Mouse (Mus musculus): ENCODE results near the gene Nfix. TPM values are rescaled to one million over a fixed set of nuclear protein-coding genes. Genes with fewer than 3 reads are reported as not detected.

The Nfix gene
- polyA plus RNA-seq, 1 experiment from 2014 or later: 28.7 TPM

DNA sequence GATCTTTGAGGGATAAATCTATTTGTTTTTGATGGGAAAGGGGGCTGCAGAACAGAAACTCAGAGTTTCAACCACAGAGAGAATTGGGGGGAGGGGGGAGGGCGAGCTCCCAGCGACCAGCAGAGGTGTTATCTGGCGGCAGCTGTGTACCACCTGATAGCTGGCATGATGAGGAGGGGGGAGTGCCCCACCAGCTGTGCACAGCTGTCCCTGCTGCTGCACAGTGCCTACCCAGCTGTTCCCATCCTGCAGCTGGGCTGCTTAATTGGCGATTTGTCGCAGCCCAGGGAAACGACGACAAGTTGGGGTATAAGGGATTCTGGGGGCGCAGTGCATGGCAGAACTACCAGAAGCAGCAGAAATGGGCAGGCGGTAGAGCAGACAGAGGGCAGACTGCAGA is 75.5 kb downstream of the Nfix start:
- no peak overlapping the region for H3K4me2 ChIP-seq
- no peak overlapping the region for H3K4me3 ChIP-seq
- H3K27me3 ChIP-seq: peaks cover 28% of the 10 kb centered on the region
- peaks cover 88% of the 10 kb centered on the region for H3K4me1 ChIP-seq (replicated peaks)
- WGBS: 46% methylated on average over 9 of the region's 9 CpGs
- peak overlapping the region; percentile 94 for H3K27ac ChIP-seq (replicated peaks)
- H3K9ac ChIP-seq: peak overlapping the region; percentile 38; the same call in 1 of the 2 replicates
- peaks cover 38% of the 10 kb centered on the region; the same call in 1 of the 2 replicates for H3K36me3 ChIP-seq
- no peaks in the 10 kb centered on the region for H3K9me3 ChIP-seq
- ATAC-seq (ENCODE audit: low read depth): no peak

DNA sequence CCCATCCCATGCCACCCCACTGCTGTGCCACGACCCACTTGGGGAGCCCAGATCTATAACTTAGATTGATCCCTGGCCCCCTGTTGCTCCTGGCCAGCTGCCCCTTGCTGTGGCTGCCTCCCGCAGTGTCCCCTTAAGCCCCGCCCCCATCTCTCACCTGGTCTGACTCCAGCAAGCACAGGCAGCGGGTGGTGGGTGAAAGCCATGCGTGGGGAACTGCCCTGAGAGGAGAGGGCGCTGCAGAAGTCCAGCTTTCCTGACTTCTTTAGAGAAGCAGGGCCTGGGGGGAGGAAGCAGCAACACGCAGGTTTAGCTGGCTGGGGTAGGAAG is 76.6 kb downstream of the Nfix start:
- WGBS: 30% methylated on average over 7 of the region's 7 CpGs
- peaks cover 46% of the 10 kb centered on the region; the same call in 1 of the 2 replicates for H3K36me3 ChIP-seq
- peak overlapping the region; percentile 33 for H3K4me2 ChIP-seq
- no peaks in the 10 kb centered on the region for H3K9me3 ChIP-seq
- H3K27me3 ChIP-seq: peaks cover 39% of the 10 kb centered on the region
- H3K27ac ChIP-seq (replicated peaks): peak overlapping the region; percentile 94
- H3K4me1 ChIP-seq (replicated peaks): peaks cover 77% of the 10 kb centered on the region
- ATAC-seq (ENCODE audit: low read depth): no peak
- H3K4me3 ChIP-seq: no peak overlapping the region
- peak overlapping the region; percentile 52 for H3K9ac ChIP-seq

DNA sequence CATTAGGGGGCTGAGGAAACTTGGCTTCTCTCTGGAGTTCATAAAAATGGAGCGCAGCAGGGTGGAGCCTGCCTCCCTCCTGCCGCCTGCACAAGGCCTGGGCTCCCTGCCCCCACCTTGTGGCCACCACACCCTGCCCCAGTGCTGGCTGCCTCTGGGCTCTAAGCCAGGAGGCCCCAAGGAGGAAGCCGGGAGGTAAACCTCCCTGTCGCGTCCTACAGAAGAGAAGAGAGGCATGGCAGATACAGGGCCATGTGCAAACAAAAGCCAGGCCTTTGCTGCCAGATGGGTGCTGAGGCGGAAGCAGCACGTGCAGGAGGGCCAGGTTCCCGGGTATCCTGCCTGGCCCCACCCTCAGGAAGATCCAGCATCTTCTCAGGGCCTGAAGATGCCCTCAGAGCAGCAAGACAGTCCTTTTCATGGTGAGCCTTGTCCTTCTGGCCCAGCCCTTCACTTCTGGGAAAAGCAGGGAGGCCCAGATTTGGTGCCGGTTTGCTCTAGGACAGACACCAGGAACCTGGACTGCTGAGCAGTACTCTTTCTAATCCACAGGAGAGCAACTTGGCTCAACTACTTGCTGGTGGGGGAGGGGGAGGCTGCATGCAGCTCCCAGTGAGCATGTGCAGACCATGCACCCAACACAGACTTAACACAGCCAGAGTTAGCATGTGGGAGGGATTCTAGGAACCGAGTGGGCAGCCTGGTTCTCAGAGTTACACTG is 77.1 kb downstream of the Nfix start, which contains the start of gene G430095P16Rik:
TSS of gene G430095P16Rik (plus strand) at position 158 of the 721 bp plus-strand sequence.
- WGBS: 13% methylated on average over 10 of the region's 10 CpGs
- Histone ChIP-seq H3K36me3 (peaks cover 46% of the 10 kb centered on the region; the same call in 1 of the 2 replicates), H3K9me3 (no peaks in the 10 kb centered on the region), H3K4me2 (peak within 1 kb of the TSS; percentile 33), H3K9ac (peak within 1 kb of the TSS; percentile 52), H3K27ac (replicated peaks) (peak within 1 kb of the TSS; percentile 94), H3K4me1 (replicated peaks) (peaks cover 72% of the 10 kb centered on the region), H3K4me3 (no peak within 1 kb of the TSS), H3K27me3 (peaks cover 43% of the 10 kb centered on the region)
- peak; percentile 68 for ATAC-seq (ENCODE audit: low read depth)

DNA sequence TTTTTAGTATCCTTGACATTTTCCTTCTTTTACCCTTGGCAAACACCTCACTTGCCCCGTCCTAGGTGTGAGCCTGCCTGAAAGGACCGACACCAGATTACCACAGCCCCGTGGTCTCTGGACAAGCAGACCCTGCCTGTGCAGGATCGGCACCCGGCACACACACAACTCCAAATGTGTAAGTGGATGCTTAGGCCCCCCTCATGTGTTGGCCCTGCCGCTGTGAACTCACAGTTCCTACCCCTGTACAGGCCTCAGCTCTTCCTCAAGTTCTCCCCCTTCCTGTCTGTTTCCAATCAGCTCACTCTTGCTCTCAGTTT is 77.7 kb downstream of the Nfix start:
- H3K4me2 ChIP-seq: 0 out of 2 replicates have a peak overlapping the region, but pooled peaks have one; percentile 33
- peaks cover 48% of the 10 kb centered on the region for H3K27me3 ChIP-seq

DNA sequence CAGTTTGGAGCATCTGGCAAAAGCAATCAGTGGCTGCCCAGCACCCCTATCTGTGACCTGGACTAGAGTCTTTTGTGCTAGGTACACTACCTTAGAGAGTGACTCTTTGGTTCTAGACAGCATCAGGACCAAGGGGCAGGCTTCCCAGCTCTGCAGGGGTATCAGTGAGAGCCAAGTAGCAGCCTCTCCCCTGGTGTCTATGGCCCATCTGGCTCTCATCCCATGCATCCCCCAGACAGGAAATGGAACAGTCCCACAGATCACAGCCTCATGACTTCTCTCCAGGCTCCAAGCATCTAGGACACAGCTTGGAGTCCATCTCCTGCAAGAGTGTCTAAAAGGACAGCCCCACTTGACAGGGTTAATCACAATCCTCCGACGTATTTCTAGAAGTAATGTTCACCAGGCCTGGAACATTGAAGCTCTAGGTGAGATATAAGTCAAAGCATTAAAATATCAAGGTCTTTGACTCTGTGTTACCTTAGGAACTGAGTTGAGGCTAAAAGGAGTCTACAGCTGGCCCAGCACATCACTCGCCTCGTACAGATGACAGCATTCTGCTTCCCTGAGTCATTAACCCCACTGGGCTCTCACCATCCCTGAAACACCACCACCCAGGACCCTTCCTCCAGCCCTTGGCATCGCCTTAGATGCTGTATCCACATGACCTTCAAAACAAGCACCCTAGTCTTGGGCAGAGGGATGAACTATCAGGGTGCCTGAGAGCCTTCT is 81.0 kb downstream of the Nfix start:
- no peak for ATAC-seq (ENCODE audit: low read depth)
- WGBS: 81% methylated on average over 5 of the region's 5 CpGs
- Histone ChIP-seq H3K36me3 (0 out of 2 replicates have a peak, but pooled peaks cover 22% of the 10 kb centered on the region), H3K9me3 (no peaks in the 10 kb centered on the region), H3K9ac (no peak overlapping the region), H3K4me2 (no peak overlapping the region), H3K4me3 (no peak overlapping the region), H3K4me1 (replicated peaks) (peaks cover 59% of the 10 kb centered on the region), H3K27ac (replicated peaks) (no peak overlapping the region), H3K27me3 (peaks cover 72% of the 10 kb centered on the region)

More for the DNA sequence above, 77.7 kb downstream of the Nfix start:
- peak overlapping the region; percentile 94 for H3K27ac ChIP-seq (replicated peaks)
- peaks cover 67% of the 10 kb centered on the region for H3K4me1 ChIP-seq (replicated peaks)
- H3K4me3 ChIP-seq: no peak overlapping the region
- peaks cover 44% of the 10 kb centered on the region; the same call in 1 of the 2 replicates for H3K36me3 ChIP-seq
- peak; percentile 12 for ATAC-seq (ENCODE audit: low read depth)
- 75% methylated on average over 6 of the region's 6 CpGs for WGBS
- no peaks in the 10 kb centered on the region for H3K9me3 ChIP-seq
- H3K9ac ChIP-seq: 0 out of 2 replicates have a peak overlapping the region, but pooled peaks have one; percentile 52

DNA sequence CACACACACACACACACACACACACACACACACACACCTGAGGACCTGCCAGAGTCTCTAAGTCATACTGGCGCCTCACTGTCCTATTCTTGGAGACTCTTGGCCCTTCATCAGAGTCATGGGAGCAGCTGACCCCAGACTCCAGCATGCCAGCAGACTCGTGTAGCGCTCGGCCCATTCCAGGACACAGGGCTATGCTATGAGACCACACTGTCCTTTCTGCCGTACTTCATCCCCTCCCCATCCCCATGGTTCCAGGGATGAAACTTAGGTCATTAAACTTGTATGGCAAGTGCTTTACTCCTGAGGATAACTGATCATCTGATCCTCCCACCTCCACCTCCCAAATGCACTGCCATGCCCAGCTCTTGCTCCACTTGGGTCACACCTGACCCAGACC is 81.7 kb downstream of the Nfix start:
- H3K4me1 ChIP-seq (replicated peaks): peaks cover 59% of the 10 kb centered on the region
- H3K36me3 ChIP-seq: 0 out of 2 replicates have a peak, but pooled peaks cover 22% of the 10 kb centered on the region
- WGBS: 87% methylated on average over 5 of the region's 5 CpGs
- no peak overlapping the region for H3K4me3 ChIP-seq
- no peak overlapping the region for H3K9ac ChIP-seq
- peaks cover 75% of the 10 kb centered on the region for H3K27me3 ChIP-seq
- H3K27ac ChIP-seq (replicated peaks): no peak overlapping the region
- no peaks in the 10 kb centered on the region for H3K9me3 ChIP-seq
- no peak overlapping the region for H3K4me2 ChIP-seq
- ATAC-seq (ENCODE audit: low read depth): no peak

DNA sequence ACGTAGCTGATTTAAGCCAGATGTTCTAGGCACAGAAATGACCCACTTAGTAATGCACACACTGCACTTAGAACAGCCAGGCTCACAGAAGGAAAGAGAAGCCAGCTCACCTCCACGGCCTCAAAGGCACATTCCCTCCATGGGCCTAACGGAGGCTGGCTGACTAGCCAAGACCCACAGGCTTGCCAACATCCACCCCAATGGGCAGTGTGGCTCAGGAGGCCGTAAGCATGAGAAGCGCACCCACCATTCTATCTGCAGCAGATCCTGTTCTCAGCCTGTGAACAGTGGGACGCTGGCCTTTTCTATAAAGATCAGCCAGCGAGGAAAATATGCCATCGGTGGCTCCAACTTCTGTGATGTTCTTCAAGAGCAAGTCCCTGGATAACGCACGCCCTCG is 83.4 kb downstream of the Nfix start:
- Histone ChIP-seq H3K4me3 (no peak overlapping the region), H3K27ac (replicated peaks) (no peak overlapping the region; the same call in 1 of the 2 replicates), H3K4me2 (no peak overlapping the region), H3K36me3 (0 out of 2 replicates have a peak, but pooled peaks cover 22% of the 10 kb centered on the region), H3K4me1 (replicated peaks) (peaks cover 58% of the 10 kb centered on the region), H3K9me3 (no peaks in the 10 kb centered on the region), H3K27me3 (peaks cover 75% of the 10 kb centered on the region), H3K9ac (no peak overlapping the region)
- ATAC-seq (ENCODE audit: low read depth): no peak
- 85% methylated on average over 11 of the region's 11 CpGs for WGBS

DNA sequence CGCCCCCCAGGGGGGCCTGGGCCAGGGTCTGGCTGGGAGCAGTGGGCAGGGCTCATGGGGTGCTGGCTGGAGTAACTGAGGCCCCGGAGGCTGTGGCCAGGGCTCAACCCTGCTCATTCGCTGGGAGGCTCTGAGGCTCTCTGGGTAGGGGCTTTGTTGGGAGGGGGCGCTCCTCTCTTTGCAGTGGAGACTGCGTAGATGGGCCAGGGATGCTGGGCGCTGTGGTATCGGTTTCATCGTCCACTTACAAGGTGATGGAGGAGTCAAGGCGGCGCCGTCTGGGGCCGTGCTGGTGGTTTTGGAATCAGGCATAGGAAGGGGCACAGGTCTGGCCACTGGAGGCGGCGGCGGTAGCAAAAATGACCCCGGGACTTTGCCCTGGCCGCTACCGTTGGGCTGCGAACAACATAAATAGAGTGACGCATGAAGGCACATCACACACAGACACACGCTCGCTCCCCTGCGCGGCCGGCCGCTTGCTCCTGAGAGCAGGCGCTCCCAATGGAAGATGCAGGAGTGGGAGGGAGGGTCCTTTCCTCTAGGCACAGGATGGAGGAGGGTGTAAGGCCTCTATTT is 84.2 kb downstream of the Nfix start:
- peak overlapping the region; percentile 58 for H3K9ac ChIP-seq
- H3K27ac ChIP-seq (replicated peaks): peak overlapping the region; percentile 62
- 0 out of 2 replicates have a peak, but pooled peaks cover 17% of the 10 kb centered on the region for H3K36me3 ChIP-seq
- 6% methylated on average over 27 of the region's 27 CpGs for WGBS
- no peak for ATAC-seq (ENCODE audit: low read depth)
- peaks cover 75% of the 10 kb centered on the region for H3K27me3 ChIP-seq
- H3K9me3 ChIP-seq: no peaks in the 10 kb centered on the region
- peaks cover 58% of the 10 kb centered on the region for H3K4me1 ChIP-seq (replicated peaks)
- peak overlapping the region; percentile 41 for H3K4me2 ChIP-seq
- peak overlapping the region; percentile 4; the same call in 1 of the 2 replicates for H3K4me3 ChIP-seq

DNA sequence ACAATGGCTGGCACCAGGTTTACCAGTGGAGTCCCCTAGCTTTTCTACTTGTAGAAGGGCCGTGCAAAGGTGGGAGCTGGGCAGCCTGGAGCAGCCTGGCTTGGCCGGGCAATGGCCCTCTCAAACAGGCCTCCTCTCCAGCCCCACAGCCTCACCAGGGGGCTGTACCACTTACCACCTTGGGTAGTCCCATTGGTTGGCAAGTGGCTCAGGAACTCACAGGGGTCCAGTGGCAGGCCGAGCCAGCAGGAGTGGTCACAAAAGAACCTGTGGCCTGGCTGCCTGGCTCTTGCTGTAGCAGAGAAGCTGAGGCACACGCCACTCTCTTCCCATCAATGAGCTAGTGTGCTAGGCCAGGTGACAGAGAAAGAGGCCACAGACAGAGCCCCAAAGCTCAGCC is 86.0 kb downstream of the Nfix start:
- Histone ChIP-seq H3K9ac (peak overlapping the region; percentile 53), H3K36me3 (0 out of 2 replicates have a peak, but pooled peaks cover 5% of the 10 kb centered on the region), H3K4me1 (replicated peaks) (peaks cover 71% of the 10 kb centered on the region), H3K4me3 (no peak overlapping the region), H3K9me3 (no peaks in the 10 kb centered on the region), H3K27me3 (peaks cover 58% of the 10 kb centered on the region), H3K4me2 (no peak overlapping the region), H3K27ac (replicated peaks) (peak overlapping the region; percentile 95)
- no peak for ATAC-seq (ENCODE audit: low read depth)
- 62% methylated on average over 4 of the region's 4 CpGs for WGBS

DNA sequence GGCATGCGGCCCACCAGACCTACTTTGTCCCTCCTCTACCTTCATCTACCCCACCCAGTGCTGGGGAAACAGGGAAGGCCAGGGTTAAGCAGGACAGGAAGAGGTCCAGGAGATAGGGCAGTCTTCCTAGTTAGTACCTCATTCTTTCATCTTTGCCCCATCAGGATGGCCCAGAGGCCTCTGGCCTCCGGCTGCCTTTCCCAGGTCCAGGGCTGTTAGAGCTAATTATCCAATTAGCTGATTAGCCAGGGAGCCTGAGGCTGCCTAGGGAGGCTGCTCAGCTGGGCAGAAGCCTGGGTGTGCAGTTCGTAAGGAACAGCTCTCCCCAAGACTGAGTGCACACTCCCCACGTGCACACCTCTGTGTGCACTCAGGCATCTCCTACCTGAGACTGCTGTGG is 86.8 kb downstream of the Nfix start:
- peak overlapping the region; percentile 53 for H3K9ac ChIP-seq
- WGBS: 43% methylated on average over 4 of the region's 4 CpGs
- H3K27me3 ChIP-seq: peaks cover 56% of the 10 kb centered on the region
- peak overlapping the region; percentile 95 for H3K27ac ChIP-seq (replicated peaks)
- no peak for ATAC-seq (ENCODE audit: low read depth)
- peaks cover 78% of the 10 kb centered on the region for H3K4me1 ChIP-seq (replicated peaks)
- no peak overlapping the region for H3K4me2 ChIP-seq
- no peaks in the 10 kb centered on the region for H3K9me3 ChIP-seq
- no peak overlapping the region for H3K4me3 ChIP-seq
- no peaks in the 10 kb centered on the region for H3K36me3 ChIP-seq

DNA sequence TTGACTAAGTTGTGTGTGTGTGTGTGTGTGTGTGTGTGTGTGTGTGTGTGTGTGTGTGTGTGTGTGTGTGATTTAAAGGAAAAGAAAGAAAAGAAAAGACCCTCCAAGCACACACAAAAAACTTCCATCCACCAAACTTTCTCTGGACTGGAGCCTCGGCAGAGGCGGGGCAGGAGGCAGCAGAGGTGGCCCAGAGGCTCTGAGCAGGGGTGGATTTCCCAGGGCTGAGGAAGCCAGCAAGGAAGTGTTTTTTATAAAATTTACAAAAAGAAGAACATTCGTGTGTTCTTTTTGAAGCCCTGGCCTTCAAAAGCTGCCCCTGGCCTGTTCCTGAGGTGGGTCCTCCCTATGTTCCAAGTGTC is 87.4 kb downstream of the Nfix start:
- Histone ChIP-seq H3K9me3 (no peaks in the 10 kb centered on the region), H3K4me1 (replicated peaks) (peaks cover 84% of the 10 kb centered on the region), H3K27me3 (peaks cover 56% of the 10 kb centered on the region), H3K4me3 (no peak overlapping the region), H3K4me2 (no peak overlapping the region), H3K36me3 (no peaks in the 10 kb centered on the region), H3K9ac (peak overlapping the region; percentile 53; the same call in 1 of the 2 replicates), H3K27ac (replicated peaks) (peak overlapping the region; percentile 95)
- 9% methylated on average over 3 of the region's 3 CpGs for WGBS
- ATAC-seq (ENCODE audit: low read depth): 0 out of 2 replicates have a peak, but pooled peaks have one; percentile 20

Data from neural tube, embryonic 13.5 days (tissue).